Mouse (Mus musculus) gastrocnemius, adult 18-20 months (tissue): ENCODE data around the gene Gm10639. TPM values are rescaled to one million over a fixed set of nuclear protein-coding genes. Genes with fewer than 3 reads are reported as not detected.
"Not testable (repeated sequence)": the region's sequence is repeated elsewhere in the genome, so short reads cannot be mapped to it uniquely, and the experiment has no call there.

Experiments used
- DNase-seq: peaks from one replicate; pipeline ENCODE4 v3.0.0; 2021; ENCODE audit warnings: low spot score
- long read RNA-seq, 2 experiments: library from polyadenylated mRNA; stranded (forward); transcript quantifications; one replicate each; pipeline ENCODE4 v2.0.0; 2021
- total RNA-seq, 2 experiments: library from RNA; stranded (reverse); gene quantifications; 2 replicates each; pipeline ENCODE4 v1.2.3; 2021

Gene Gm10639
- not detected for total RNA-seq
- long read RNA-seq, experiment 1 = 0 reads
- long read RNA-seq, experiment 2 = 0 reads

DNA sequence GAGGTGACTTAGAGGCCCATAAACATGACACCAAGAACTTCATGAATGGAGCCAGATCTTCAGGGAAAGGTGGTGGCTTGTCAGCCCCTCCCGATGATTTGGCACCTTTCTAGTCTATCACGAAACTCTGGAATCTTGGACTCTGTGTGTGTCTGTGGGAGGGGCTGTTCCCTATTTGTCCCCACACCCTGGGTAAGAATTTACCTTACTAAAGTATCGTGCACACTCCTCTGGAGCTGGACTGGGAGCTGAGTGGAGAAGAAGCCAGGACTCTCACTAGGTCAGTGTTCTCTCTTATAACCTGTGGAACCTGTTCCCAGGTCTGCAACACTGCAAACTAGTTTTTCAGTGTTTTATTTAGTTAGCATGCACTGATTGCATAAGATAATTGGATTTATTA, at the start of gene Gm10639:
Gene Gm10639, plus strand, starts transcription at position 201 of the 400 bp plus-strand sequence.
- DNase-seq = not testable (repeated sequence)

GRCm38 (mm10) chr9:78255683-78256470, 33.8 kb upstream of the Gm10639 start:
- DNase-seq = peak; percentile 5

DNA sequence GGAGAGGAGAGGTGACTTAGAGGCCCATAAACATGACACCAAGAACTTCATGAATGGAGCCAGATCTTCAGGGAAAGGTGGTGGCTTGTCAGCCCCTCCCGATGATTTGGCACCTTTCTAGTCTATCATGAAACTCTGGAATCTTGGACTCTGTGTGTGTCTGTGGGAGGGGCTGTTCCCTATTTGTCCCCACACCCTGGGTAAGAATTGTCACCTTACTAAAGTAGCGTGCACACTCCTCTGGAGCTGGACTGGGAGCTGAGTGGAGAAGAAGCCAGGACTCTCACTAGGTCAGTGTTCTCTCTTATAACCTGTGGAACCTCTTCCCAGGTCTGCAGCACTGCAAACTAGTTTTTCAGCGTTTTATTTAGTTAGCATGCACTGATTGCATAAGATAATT, 32.8 kb upstream of the Gm10639 start, which contains the start of gene Gm3776:
Gene Gm3776, plus strand, starts transcription at position 216 of the 400 bp plus-strand sequence.
- DNase-seq = not testable (repeated sequence)

DNA sequence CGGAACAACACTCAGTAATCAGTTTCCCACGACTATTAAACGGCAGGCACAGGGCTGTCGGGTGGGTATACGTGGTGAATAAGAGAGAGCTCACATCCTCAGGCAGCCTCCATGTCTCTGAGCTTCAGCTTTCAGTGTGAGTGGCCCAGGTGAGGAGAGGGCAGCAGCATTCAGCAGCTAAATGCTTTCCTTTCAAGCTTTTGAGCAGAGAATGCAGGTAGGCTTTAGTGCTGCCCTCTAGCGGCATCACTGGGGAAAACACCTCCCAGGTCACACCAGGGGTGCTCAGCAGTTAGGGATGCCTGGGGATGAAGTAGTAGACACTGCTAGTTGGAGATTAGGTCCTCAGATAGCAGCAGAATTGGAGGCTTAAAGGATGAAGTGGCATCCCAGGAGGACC, 30.0 kb upstream of the Gm10639 start:
- DNase-seq = peak; percentile 30

GRCm38 (mm10) chr9:78270945-78271344, 18.8 kb upstream of the Gm10639 start:
- DNase-seq = not testable (repeated sequence)

DNA sequence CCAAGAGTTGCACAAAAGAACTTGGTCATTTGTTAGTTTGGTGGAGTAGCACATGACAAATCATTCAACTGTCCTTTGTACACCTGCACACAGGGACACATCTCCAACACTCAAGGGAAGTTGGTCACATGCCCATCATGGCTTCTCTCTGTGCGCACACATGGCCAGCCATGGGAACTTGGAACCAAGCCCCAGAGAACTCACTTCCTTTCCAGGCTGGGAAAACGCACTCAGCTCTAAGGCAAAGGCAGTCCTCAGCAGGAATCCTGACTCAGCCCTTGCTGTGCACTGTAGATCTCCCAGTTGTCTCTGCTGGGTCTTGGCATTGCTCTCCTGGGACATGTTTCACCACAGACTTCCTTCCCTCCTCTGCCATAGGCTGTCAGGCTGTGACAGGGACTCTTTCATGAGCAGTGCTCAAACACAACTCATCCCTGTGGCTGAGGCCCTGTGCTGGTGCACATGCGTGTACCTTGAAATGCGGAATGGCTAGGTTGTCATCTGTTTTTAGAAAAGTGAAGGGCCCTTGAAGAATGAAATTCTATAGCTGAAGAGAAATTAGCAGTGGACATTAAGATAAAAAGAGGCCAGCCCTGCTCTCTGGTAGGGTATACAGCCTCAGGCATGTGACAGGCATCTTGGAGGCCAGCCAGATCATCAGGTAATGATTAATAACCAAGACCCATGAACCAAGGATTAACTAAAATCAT, 7.6 kb upstream of the Gm10639 start:
- DNase-seq = not testable (repeated sequence)

GRCm38 (mm10) chr9:78289063-78289462, 660 bp upstream of the Gm10639 start:
- not testable (repeated sequence) for DNase-seq

GRCm38 (mm10) chr9:78292462-78292861, 2.7 kb downstream of the Gm10639 start:
- DNase-seq = not testable (repeated sequence)

DNA sequence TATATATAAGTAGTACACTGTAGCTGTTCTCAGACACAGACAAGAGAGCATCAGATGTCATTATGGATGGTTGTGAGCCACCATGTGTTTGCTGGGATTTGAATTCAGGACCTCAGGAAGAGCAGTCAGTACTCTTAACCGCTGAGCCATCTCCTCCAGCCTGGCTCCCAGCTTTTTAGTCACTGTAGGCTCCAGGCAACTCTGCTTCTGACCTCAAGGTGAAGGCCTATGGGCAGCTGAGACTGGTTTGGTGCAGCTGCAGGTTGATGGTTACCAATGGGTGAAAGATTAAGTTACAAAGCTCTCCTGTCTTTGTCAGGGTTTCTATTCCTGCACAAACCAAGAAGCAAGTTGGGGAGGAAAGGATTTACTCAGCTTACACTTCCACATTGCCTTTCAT, 4.0 kb downstream of the Gm10639 start:
- DNase-seq = not testable (repeated sequence)

GRCm38 (mm10) chr9:78294781-78295180, 5.1 kb downstream of the Gm10639 start:
- not testable (repeated sequence) for DNase-seq

GRCm38 (mm10) chr9:78296089-78296488, 6.4 kb downstream of the Gm10639 start:
- DNase-seq = peak; percentile 4

DNA sequence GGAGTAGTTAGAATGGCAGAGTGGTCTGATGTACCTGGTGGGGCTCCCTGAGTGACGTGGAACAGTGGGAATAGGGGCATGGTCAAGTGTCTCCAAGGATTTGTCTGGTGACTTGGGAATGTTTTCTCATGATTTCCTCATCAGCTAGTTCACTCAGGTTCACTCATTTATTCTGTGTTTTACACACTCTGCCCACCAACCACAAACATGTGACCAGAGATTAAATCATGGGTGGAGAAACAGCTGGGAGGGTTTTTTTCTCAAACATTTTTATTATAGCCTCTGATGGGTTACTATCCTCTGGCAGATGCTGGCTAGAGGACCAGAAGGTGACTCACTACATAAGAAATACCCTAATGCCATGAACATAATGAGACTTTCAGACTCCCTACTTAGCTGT, 8.5 kb downstream of the Gm10639 start:
- no peak for DNase-seq

GRCm38 (mm10) chr9:78299143-78299542, 9.4 kb downstream of the Gm10639 start:
- DNase-seq = not testable (repeated sequence)

GRCm38 (mm10) chr9:78308122-78308521, 18.4 kb downstream of the Gm10639 start:
- not testable (repeated sequence) for DNase-seq

GRCm38 (mm10) chr9:78314696-78315095, 25.0 kb downstream of the Gm10639 start, which contains the start of gene Omt2a:
Omt2a (minus strand) TSS chr9:78314796.
- DNase-seq = no peak

GRCm38 (mm10) chr9:78319499-78319898, 29.8 kb downstream of the Gm10639 start:
- DNase-seq = no peak

- not testable (repeated sequence) for DNase-seq
These were observed 37.6 kb downstream of the Gm10639 start, which contains the start of gene Omt2b for GRCm38 (mm10) chr9:78327289-78327688. Omt2b (plus strand) TSS chr9:78327589.

GRCm38 (mm10) chr9:78337050-78337449, 47.3 kb downstream of the Gm10639 start:
- DNase-seq = not testable (repeated sequence)

DNA sequence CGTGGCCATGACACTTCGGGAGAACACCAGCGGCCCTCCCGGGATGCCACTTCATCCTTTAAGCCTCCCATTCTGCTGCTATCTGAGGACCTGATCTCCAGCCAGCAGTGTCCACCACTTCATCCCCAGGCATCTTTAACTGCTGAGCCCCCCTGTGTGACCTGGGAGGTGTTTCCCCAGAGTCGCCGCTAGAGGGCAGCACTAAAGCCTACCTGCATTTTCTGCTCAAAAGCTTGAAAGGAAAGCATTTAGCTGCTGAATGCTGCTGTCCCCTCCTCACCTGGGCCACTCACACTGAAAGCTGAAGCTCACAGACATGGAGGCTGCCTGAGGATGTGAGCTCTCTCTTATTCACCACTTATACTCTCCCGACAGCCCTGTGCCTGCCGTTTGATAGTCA, 50.6 kb downstream of the Gm10639 start:
- DNase-seq = peak; percentile 6

- DNase-seq = not testable (repeated sequence)
These were observed 52.8 kb downstream of the Gm10639 start for GRCm38 (mm10) chr9:78342494-78342893.

DNA sequence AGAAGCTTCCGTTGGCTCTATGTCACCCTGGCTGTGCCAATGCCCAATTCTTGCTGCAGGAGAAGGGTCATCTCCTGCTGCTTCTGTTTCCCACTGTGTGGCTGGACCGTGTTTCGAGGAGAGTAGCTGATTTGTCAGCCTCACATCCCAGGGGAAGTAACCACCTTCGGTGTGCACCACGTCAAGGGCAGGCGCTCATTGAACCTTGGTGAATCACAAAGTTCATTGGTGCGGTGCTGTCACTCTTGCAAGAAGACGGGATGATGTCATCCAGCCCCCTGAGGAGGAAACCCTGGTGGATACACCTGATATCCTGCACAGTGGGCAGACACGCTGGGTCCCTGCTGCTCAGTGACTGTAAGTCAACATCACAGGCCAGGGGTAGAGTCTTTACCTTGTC, 53.3 kb downstream of the Gm10639 start:
- not testable (repeated sequence) for DNase-seq

GRCm38 (mm10) chr9:78345235-78345634, 55.5 kb downstream of the Gm10639 start:
- DNase-seq = not testable (repeated sequence)
